Mouse (Mus musculus) adipocyte (in vitro differentiated cells): ENCODE measurements around the gene Prkce.

ENCODE experiments used
- DNase-seq: peaks from one replicate; pipeline ENCODE4 v3.0.0-alpha.2; 2016; ENCODE audit warnings: low spot score

Prkce gene

GRCm38 (mm10) chr17:86336652-86337073, 169.1 kb downstream of the Prkce start:
- DNase-seq, result no peak

DNA sequence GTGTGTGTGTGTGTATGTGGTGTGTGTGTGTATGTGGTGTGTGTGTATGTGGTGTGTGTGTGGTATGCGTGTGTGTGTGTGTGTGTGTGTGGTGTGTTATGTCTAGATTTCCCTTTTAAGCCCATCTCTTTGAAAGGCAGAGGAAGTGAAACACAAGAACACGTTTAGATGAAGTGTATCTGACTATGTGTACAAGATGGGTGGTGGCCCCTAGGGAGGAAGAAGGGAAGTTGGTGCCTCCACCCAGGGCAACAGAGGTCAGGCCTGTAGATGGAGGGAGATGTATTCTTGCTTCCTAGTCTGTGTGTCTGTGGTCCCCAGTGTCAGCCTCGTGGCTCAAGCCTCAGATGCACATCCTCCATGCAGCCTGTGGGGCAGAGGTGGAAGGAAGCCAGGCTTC, 169.5 kb downstream of the Prkce start:
- no peak for DNase-seq

DNA sequence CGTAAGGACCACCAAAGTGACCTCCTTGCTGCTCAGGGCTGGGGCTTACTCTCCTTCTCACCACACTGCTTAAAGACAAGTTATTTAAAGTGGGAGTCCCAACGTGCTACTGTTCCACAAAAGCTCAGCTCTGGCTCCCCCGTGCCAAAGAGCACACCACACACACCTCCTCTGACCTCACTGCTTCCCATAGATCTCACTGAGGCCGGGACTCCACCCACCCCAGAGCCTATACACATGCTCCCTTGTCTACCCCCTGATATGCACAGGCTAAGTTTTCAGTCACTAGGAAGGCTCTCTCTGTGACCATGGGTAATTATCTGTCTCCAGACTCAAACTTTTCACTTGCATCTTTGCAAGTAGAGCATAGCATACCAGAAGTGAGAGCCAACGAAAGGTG, 170.7 kb downstream of the Prkce start:
- DNase-seq, result no peak

DNA sequence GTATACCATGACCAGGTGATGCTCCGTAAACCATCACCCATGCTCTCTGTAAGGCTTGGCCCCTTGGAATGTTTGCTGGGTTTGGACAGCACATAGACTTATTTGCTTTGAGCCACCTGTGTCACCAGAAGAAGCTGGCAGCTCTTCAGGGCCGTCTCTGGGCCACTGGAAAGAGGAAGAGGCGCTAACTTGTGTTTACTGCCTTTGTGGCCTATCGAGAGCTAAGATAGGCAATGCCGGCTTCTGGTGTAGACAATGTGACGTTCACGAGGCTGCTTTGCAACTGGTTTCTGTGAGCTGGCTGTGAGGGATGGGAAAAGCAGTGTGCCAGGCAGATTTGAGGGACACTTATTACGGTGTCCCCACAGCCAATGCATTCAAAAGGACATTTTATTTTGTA, 176.4 kb downstream of the Prkce start:
- DNase-seq, result no peak

- DNase-seq, result no peak
These were observed 177.8 kb downstream of the Prkce start for GRCm38 (mm10) chr17:86345234-86346005.

DNA sequence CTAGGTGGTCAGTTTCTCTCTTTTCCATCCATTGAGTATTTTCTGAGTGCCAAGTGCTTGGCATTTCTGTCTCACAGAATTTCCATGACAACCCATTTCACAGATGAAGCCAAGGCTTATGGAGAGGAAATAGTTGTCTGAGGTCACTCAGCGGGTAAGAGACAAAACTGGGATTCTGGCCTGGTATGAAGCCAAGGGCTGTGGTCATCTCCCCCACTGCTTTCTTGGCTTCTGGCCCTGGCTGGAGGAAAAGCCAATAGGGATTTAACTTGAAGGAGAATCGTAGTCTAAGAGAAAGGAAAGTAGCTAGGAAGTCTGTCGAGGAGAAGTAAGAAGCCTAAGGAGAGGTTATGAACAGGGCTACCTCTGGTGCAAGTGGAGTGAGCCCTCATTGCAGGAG, 182.7 kb downstream of the Prkce start:
- peak; percentile 94 for DNase-seq

- peak; percentile 79 for DNase-seq
These were observed 183.2 kb downstream of the Prkce start for GRCm38 (mm10) chr17:86350791-86351261.

- no peak for DNase-seq
These were observed 183.7 kb downstream of the Prkce start for GRCm38 (mm10) chr17:86351282-86351681.

GRCm38 (mm10) chr17:86352247-86353037, 184.9 kb downstream of the Prkce start:
- no peak for DNase-seq

DNA sequence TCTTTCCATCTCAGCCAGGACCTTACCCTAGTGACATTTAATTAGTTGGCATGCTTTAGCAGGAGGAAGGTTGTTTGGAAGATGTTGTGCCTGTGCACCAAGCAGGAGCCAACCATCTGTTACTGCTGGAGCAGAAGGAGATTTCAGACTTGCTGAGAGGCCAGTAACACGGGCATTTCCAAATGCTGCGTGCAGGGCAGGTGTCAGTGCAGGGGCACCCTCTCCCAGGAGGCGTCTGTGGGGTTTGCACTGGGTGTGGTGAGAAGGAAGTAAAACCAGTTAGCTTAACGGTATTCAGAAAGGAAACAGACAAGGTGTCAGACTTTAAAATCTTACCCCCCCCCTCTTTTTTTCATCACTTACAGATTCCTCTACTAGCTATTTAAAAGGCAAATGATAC, 186.1 kb downstream of the Prkce start:
- no peak for DNase-seq

DNA sequence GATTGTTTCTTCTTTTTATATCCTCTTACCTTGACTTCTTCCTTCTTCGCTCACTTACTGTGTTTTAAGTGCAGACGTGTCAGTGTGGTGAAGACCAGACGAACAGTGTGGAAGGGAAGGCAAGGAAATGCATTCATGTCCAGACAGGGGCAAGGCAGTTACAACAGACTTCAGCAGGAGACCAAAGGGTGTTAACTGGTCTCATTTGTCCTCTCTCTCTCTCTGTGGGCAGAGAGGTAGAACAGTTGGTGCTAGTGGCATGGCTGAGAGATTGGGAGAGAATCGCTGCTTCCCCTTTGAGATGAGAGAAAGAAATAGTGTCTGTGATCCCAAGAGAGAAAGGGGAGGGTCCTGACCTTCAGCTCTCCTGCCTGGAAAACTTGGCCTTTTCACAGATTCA, 186.5 kb downstream of the Prkce start:
- DNase-seq, result no peak

- DNase-seq, result no peak
These were observed 187.3 kb downstream of the Prkce start for GRCm38 (mm10) chr17:86354896-86355295.

- no peak for DNase-seq
These were observed 187.7 kb downstream of the Prkce start for GRCm38 (mm10) chr17:86355318-86355717.

- peak; percentile 38 for DNase-seq
These were observed 188.3 kb downstream of the Prkce start for GRCm38 (mm10) chr17:86355772-86356451.

DNA sequence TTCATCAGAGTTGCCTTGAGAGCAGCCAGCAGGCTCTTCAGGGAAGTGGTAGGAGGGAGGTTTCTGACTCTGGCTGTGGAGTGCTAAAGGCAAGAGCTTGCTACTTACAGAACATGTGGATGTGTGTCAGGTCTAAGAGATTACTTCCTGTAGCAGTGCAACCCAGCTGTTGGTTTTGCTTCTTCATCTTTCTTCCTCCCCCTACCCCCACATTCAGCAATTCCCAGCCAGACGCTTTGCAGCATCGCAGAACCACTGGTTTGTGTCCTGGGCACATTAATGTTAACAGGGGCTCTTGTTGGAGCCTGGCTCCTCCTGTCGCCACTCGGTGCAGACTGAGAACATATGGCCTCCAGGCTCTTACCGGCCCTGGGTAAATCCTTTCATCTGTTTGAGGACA, 190.8 kb downstream of the Prkce start:
- DNase-seq, result no peak

DNA sequence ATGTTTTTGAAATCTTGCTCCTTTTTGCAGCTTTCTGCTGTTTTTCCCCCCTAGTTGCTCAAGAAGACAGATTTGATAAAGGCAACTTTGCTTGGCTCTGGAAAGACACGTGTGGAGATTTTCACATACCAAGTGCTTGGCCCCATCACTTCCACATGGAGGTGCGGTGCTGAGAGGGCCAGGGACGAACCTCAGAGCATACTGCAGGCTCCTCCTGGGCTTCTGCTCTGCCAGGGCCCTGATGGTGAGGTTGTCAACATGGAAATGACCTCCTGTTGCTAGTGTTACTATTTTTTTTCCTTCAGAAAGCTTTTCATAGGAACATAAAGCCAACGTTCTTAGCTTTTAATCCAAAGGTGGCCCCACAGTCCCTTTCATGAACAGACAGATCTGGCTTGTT, 191.3 kb downstream of the Prkce start:
- DNase-seq, result no peak

GRCm38 (mm10) chr17:86360849-86361248, 193.3 kb downstream of the Prkce start:
- no peak for DNase-seq

DNA sequence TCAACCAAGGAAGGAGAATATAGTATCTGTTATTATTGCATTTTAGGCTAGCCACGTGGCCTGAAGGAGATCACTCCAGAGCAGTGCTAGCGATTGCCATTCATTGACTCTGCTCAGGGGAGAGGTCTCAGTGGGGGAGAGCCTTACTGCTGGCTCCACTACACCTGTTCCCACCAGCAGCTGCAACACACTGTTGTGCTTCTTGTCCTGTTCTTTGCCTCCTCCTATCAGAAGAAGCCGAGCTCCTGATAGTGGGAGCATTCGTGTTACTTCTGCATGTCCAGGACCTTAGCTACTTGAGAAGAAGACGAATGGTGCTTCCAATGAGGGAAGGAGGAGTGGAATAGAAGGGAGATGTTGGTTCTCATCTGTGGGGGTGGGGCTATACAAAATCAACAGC, 195.8 kb downstream of the Prkce start:
- no peak for DNase-seq

DNA sequence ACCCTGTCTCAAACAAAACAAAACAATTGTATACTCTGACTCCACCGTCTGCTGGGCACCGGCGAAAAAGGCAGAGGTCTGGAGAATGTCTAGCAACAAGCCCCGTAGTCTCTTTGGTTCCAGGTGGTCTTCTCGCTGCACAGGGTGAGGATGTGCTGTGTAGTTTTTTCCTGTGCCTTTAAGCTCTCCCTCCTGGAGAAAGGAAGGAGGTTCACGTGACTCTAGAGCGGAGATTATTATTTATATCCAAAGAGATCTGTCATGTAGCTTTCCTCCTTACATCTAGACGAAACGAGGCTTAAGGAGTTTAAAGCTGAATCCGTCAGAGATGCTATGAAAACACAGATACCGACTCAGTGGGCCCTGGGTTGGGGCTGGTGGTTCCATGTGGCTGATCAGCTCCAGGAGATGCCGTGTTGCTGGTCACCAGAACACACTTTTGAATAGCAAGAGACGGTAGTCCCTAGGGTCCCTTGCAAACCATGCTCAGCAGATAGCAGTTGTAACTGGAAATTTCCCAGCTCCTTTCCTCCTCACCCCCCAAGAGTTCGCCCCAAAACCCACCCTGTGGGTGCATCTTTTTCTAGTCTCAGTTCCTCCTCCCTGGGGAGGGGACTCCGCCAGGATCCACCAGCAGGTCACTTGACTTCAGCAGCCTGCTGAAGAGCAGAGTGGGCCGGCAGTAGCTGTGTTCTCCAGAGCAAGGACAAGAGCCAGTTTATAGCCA, 196.9 kb downstream of the Prkce start:
- no peak for DNase-seq

DNA sequence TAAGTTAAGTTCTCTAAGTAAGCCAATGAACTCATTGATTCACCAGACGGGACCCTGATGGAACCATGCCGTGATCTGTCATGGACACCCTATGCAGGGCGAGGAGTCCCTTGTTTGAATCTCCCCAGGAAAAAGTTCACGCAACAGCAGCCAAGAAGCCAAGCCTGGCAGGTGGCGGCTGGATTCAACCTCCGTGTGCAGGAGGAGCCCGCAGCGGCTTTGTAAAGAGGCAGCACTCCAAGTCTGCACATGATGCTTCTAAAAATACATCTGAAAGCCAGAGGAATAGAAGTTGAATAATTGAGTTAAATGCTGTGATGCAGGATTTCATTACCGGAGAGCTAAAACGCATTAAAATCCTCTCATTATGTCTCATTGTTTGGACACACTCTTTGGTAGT, 199.3 kb downstream of the Prkce start:
- no peak for DNase-seq

- no peak for DNase-seq
These were observed 200.1 kb downstream of the Prkce start for GRCm38 (mm10) chr17:86367676-86368075.

- DNase-seq, result no peak
These were observed 202.6 kb downstream of the Prkce start for GRCm38 (mm10) chr17:86370106-86370742.
